Mouse (Mus musculus): ENCODE measurements around the gene Hist1h2ak. TPM values are rescaled to one million over a fixed set of nuclear protein-coding genes. Genes with fewer than 3 reads are reported as not detected.
A peak's percentile ranks its signal among the peaks of the same experiment; 100 is the strongest.
"Not testable (repeated sequence)": the region's sequence is repeated elsewhere in the genome, so short reads cannot be mapped to it uniquely, and the experiment has no call there.

Gene Hist1h2ak
- total and polyA plus RNA-seq, 3 experiments: 0.62 to 4.2 (median 1.3) TPM

- Histone ChIP-seq H3K27ac (no peak overlapping the region), H3K9ac (ENCODE audit: low read depth, low read length) (no peak overlapping the region), H3K27me3 (ENCODE audit: control insufficient read depth, insufficient read depth, low read length) (no peaks in the 10 kb centered on the region), H3K4me1 (ENCODE audit: control insufficient read depth, insufficient read depth, low read length) (no peaks in the 10 kb centered on the region; the same call in 1 of the 2 replicates), H3K4me3 (no peak overlapping the region), H3K36me3 (ENCODE audit: control insufficient read depth, insufficient read depth, low read length) (no peaks in the 10 kb centered on the region), H3K79me2 (replicated peaks; ENCODE audit: control insufficient read depth, insufficient read depth, low read length) (no peaks in the 10 kb centered on the region)
- no peak for TF ChIP-seq CTCF (IDR thresholded peaks at IDR 0.05)
- no peak for TF ChIP-seq POLR2A (IDR thresholded peaks at IDR 0.05; ENCODE audit: insufficient read depth, low read depth, low read length)
- TF ChIP-seq EP300 (IDR thresholded peaks at IDR 0.05; ENCODE audit: insufficient read depth, low read depth, low read length): no peak
- no peak for DNase-seq
- 42% methylated on average over 17 of the region's 21 CpGs for WGBS
- intact Hi-C loops (cut with DNase I): loop anchor here (2.0 to 10.0 kb wide), 2 partner anchors 35 to 1797 kb away; partner anchors contain the start of genes Hist1h2ak and Hist1h4d
Measured at GRCm38 (mm10) chr13:21787760-21788593, 34.4 kb upstream of the Hist1h2ak start.

- H3K36me3 ChIP-seq (ENCODE audit: control insufficient read depth, insufficient read depth, low read length); H3K27me3 ChIP-seq (ENCODE audit: control insufficient read depth, insufficient read depth, low read length); H3K4me1 ChIP-seq (ENCODE audit: control insufficient read depth, insufficient read depth, low read length); H3K79me2 ChIP-seq (replicated peaks; ENCODE audit: control insufficient read depth, insufficient read depth, low read length); H3K27ac ChIP-seq: not testable (repeated sequence)
- WGBS: under 1% methylated on average over 42 of the region's 63 CpGs
- peak within 1 kb of the TSS; percentile 29 for H3K4me3 ChIP-seq
- intact Hi-C loops (cut with DNase I): loop anchor here (2.0 to 10.0 kb wide), 2 partner anchors 34 to 1798 kb away; partner anchors contain the start of genes Hist1h2ak and Hist1h4d
- H3K9ac ChIP-seq (ENCODE audit: low read depth, low read length): peak within 1 kb of the TSS; percentile 61; the same call in 1 of the 2 replicates
- TF ChIP-seq POLR2A (IDR thresholded peaks at IDR 0.05; ENCODE audit: insufficient read depth, low read depth, low read length): peak; percentile 75; the same call in 1 of the 2 replicates
- peak; percentile 13; the same call in 1 of the 2 replicates for TF ChIP-seq CTCF (IDR thresholded peaks at IDR 0.05)
- DNase-seq: peak; percentile 81 to 90
Measured at GRCm38 (mm10) chr13:21786899-21787629, 33.4 kb upstream of the Hist1h2ak start, which contains the start of the genes Hist1h2an and Hist1h2bp. TSS of gene Hist1h2an (minus strand) at chr13:21787218. TSS of gene Hist1h2bp (plus strand) at chr13:21787461.

- Histone ChIP-seq H3K4me3 (no peak overlapping the region), H3K79me2 (replicated peaks; ENCODE audit: control insufficient read depth, insufficient read depth, low read length) (no peaks in the 10 kb centered on the region), H3K27ac (no peak overlapping the region; the same call in 1 of the 2 replicates), H3K4me1 (ENCODE audit: control insufficient read depth, insufficient read depth, low read length) (peaks cover 2% of the 10 kb centered on the region; the same call in 1 of the 2 replicates), H3K27me3 (ENCODE audit: control insufficient read depth, insufficient read depth, low read length) (no peaks in the 10 kb centered on the region), H3K9ac (ENCODE audit: low read depth, low read length) (peak overlapping the region; percentile 61; the same call in 1 of the 2 replicates), H3K36me3 (ENCODE audit: control insufficient read depth, insufficient read depth, low read length) (no peaks in the 10 kb centered on the region)
- no peak for DNase-seq
- intact Hi-C loops (cut with DNase I): loop anchor here (2.0 to 10.0 kb wide), 2 partner anchors 34 to 1798 kb away; partner anchors contain the start of genes Hist1h2ak and Hist1h4d
- 18% methylated on average over 8 of the region's 8 CpGs for WGBS
- no peak for TF ChIP-seq EP300 (IDR thresholded peaks at IDR 0.05; ENCODE audit: insufficient read depth, low read depth, low read length)
- TF ChIP-seq POLR2A (IDR thresholded peaks at IDR 0.05; ENCODE audit: insufficient read depth, low read depth, low read length): no peak
- TF ChIP-seq CTCF (IDR thresholded peaks at IDR 0.05): no peak
Measured at GRCm38 (mm10) chr13:21786189-21786898, 32.7 kb upstream of the Hist1h2ak start.

- Histone ChIP-seq H3K79me2 (replicated peaks; ENCODE audit: control insufficient read depth, insufficient read depth, low read length) (no peaks in the 10 kb centered on the region), H3K36me3 (ENCODE audit: control insufficient read depth, insufficient read depth, low read length) (no peaks in the 10 kb centered on the region), H3K27me3 (ENCODE audit: control insufficient read depth, insufficient read depth, low read length) (no peaks in the 10 kb centered on the region), H3K9ac (ENCODE audit: low read depth, low read length) (no peak overlapping the region), H3K4me3 (no peak overlapping the region), H3K27ac (no peak overlapping the region), H3K4me1 (ENCODE audit: control insufficient read depth, insufficient read depth, low read length) (peaks cover 2% of the 10 kb centered on the region; the same call in 1 of the 2 replicates)
- TF ChIP-seq EP300 (IDR thresholded peaks at IDR 0.05; ENCODE audit: insufficient read depth, low read depth, low read length) (no peak), CTCF (IDR thresholded peaks at IDR 0.05) (no peak), POLR2A (IDR thresholded peaks at IDR 0.05; ENCODE audit: insufficient read depth, low read depth, low read length) (no peak)
- no peak for DNase-seq
- WGBS: 75% methylated on average over 6 of the region's 6 CpGs
- intact Hi-C loops (cut with DNase I): loop anchor here (10.0 kb wide), 1 partner anchor 1800 kb away; the partner anchor contains the start of gene Hist1h4d
Measured at GRCm38 (mm10) chr13:21784311-21784710, 30.7 kb upstream of the Hist1h2ak start.

GRCm38 (mm10) chr13:21783734-21784161, 30.1 kb upstream of the Hist1h2ak start:
- intact Hi-C loops (cut with DNase I): loop anchor here (10.0 kb wide), 1 partner anchor 1801 kb away; the partner anchor contains the start of gene Hist1h4d
- Histone ChIP-seq H3K4me3 (peak overlapping the region; percentile 57), H3K27me3 (ENCODE audit: control insufficient read depth, insufficient read depth, low read length) (no peaks in the 10 kb centered on the region), H3K9ac (ENCODE audit: low read depth, low read length) (no peak overlapping the region), H3K27ac (peak overlapping the region; percentile 44), H3K36me3 (ENCODE audit: control insufficient read depth, insufficient read depth, low read length) (no peaks in the 10 kb centered on the region), H3K79me2 (replicated peaks; ENCODE audit: control insufficient read depth, insufficient read depth, low read length) (no peaks in the 10 kb centered on the region), H3K4me1 (ENCODE audit: control insufficient read depth, insufficient read depth, low read length) (peaks cover 2% of the 10 kb centered on the region; the same call in 1 of the 2 replicates)
- WGBS: 3% methylated on average over 9 of the region's 9 CpGs
- DNase-seq: peak in 1 of 2 experiments; percentile 5
- TF ChIP-seq EP300 (IDR thresholded peaks at IDR 0.05; ENCODE audit: insufficient read depth, low read depth, low read length) (no peak), CTCF (IDR thresholded peaks at IDR 0.05) (no peak), POLR2A (IDR thresholded peaks at IDR 0.05; ENCODE audit: insufficient read depth, low read depth, low read length) (no peak)

Measured in heart, adult 2 months (tissue).